Mouse (Mus musculus) heart, embryonic 14.5 days (tissue): ENCODE data around the gene Mpeg1. TPM values are rescaled to one million over a fixed set of nuclear protein-coding genes. Genes with fewer than 3 reads are reported as not detected.

Experiments used
- ATAC-seq: fragments of 200-750 bp; cut with Nextera tagmentation; 2 replicates; pipeline ENCODE4 v1.8.0; 2017; ENCODE audit warnings: low read depth, moderate TSS enrichment; ENCODE audit not compliant: insufficient number of reproducible peaks, insufficient read depth, low FRiP score
- H3K27ac ChIP-seq, 2 experiments: fragments of 200-500 bp in 1 of 2; fragments of 300-500 bp in 1 of 2; sonication (generic) in 1 of 2; replicated peaks in 1 of 2; 2 replicates each; pipeline ENCODE4 v1.5.1; 2012 to 2014; ENCODE audit warnings: low read depth in 2 of 2, low read length in 2 of 2, control low read depth in 1 of 2, mild to moderate bottlenecking in 1 of 2, mixed read lengths in 1 of 2; ENCODE audit not compliant: control insufficient read depth in 1 of 2, insufficient read depth in 1 of 2
- H3K27me3 ChIP-seq: fragments of 300-500 bp; sonication (generic); 2 replicates; pipeline ENCODE4 v1.6.1; 2014; ENCODE audit warnings: mild to moderate bottlenecking, low read length, control low read depth; ENCODE audit not compliant: control insufficient read depth, insufficient read depth
- H3K36me3 ChIP-seq: fragments of 300-500 bp; sonication (generic); 2 replicates; pipeline ENCODE4 v1.6.1; 2014; ENCODE audit warnings: mild to moderate bottlenecking, control low read depth, low read length, mixed read lengths; ENCODE audit not compliant: control insufficient read depth, insufficient read depth
- H3K4me1 ChIP-seq, 2 experiments: fragments of 200-500 bp in 1 of 2; fragments of 300-500 bp in 1 of 2; sonication (generic) in 1 of 2; 2 replicates each; pipeline ENCODE4 v1.6.1; 2012 to 2014; ENCODE audit warnings: low read length in 2 of 2, control low read depth in 1 of 2, mixed read lengths in 1 of 2; ENCODE audit not compliant: control insufficient read depth in 2 of 2, insufficient read depth in 2 of 2
- H3K4me2 ChIP-seq: fragments of 300-500 bp; sonication (generic); 2 replicates; pipeline ENCODE4 v1.6.1; 2014; ENCODE audit warnings: mild to moderate bottlenecking, low read length
- H3K4me3 ChIP-seq, 2 experiments: fragments of 200-500 bp in 1 of 2; fragments of 300-500 bp in 1 of 2; sonication (generic) in 1 of 2; 2 replicates each; pipeline ENCODE4 v1.5.1; 2012 to 2014; ENCODE audit warnings: low read length in 2 of 2, mild to moderate bottlenecking in 2 of 2, control low read depth in 1 of 2, low read depth in 1 of 2, moderate library complexity in 1 of 2; ENCODE audit not compliant: control insufficient read depth in 1 of 2, insufficient read depth in 1 of 2
- H3K9ac ChIP-seq: fragments of 300-500 bp; sonication (generic); 2 replicates; pipeline ENCODE4 v1.6.1; 2014; ENCODE audit warnings: mild to moderate bottlenecking, low read length
- H3K9me3 ChIP-seq: fragments of 300-500 bp; sonication (generic); 2 replicates; pipeline ENCODE4 v1.6.1; 2016; ENCODE audit warnings: low read length, control low read depth; ENCODE audit not compliant: control insufficient read depth
- WGBS: fragments of 180-500 bp; shearing (Covaris S2); extraction: QIAGEN DNeasy Blood & Tissue Kit; methylation state at CpG from one replicate; pipeline ENCODE4 v1.1.7; 2014; 5-methylcytosine and 5-hydroxymethylcytosine counted together
- polyA plus RNA-seq: library from polyadenylated mRNA; unstranded; fragments of >200 nt; fragmentation: Nextera tagmentation; extraction: Ambion mirVana; gene quantifications from 2 replicates; pipeline ENCODE4 v1.2.1, GENCODE M21; 2014

The Mpeg1 gene
- polyA plus RNA-seq, 1 experiment from 2014 or later: 0.95 TPM

GRCm38 (mm10) chr19:12475380-12476250 lies 15.0 kb downstream of the Mpeg1 start:
- H3K27ac ChIP-seq: peak overlapping the region; percentile 52 to 66
- peak; percentile 97 for ATAC-seq
- no peaks in the 10 kb centered on the region for H3K27me3 ChIP-seq
- H3K4me1 ChIP-seq: peaks cover 8 to 10% of the 10 kb centered on the region in 2 experiments; a peak in 3 of 4 replicates
- H3K4me2 ChIP-seq: peak overlapping the region; percentile 31
- no peak overlapping the region for H3K4me3 ChIP-seq
- no peaks in the 10 kb centered on the region for H3K9me3 ChIP-seq
- peak overlapping the region; percentile 31; the same call in 1 of the 2 replicates for H3K9ac ChIP-seq
- no peaks in the 10 kb centered on the region for H3K36me3 ChIP-seq
- WGBS: 53% methylated on average over 15 of the region's 15 CpGs

DNA sequence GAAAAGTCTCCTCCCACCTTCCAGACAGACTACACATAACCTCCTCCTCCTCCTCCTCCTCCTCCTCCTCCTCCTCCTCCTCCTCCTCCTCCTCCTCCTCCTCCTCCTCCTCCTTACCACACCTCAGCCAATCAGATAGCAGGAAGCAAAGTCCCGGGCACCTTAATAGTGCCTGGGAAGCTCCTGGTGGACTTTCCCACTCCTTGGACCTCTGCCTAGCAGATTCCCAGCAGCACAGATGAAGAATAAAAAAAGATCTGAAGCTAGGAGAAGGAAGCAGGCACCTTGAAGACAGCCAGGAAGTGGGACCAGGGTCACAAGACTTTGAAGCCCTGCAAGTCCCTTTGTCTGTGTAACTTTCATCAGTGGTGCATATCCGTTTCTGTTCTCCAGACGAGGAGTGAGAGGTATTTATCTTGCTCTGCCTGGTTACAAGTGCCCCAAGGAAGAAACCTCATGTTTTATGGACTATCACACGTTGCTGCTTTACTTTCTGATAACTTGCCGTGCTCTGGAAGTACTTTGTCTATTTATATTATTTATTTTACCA lies 16.2 kb downstream of the Mpeg1 start:
- H3K4me2 ChIP-seq: no peak overlapping the region
- no peak for ATAC-seq
- H3K27me3 ChIP-seq: no peaks in the 10 kb centered on the region
- 34% methylated on average over 5 of the region's 5 CpGs for WGBS
- H3K36me3 ChIP-seq: no peaks in the 10 kb centered on the region
- peaks cover 8% of the 10 kb centered on the region in 2 experiments; a peak in 3 of 4 replicates for H3K4me1 ChIP-seq
- H3K27ac ChIP-seq: no peak overlapping the region
- no peaks in the 10 kb centered on the region for H3K9me3 ChIP-seq
- H3K4me3 ChIP-seq: no peak overlapping the region
- no peak overlapping the region for H3K9ac ChIP-seq

DNA sequence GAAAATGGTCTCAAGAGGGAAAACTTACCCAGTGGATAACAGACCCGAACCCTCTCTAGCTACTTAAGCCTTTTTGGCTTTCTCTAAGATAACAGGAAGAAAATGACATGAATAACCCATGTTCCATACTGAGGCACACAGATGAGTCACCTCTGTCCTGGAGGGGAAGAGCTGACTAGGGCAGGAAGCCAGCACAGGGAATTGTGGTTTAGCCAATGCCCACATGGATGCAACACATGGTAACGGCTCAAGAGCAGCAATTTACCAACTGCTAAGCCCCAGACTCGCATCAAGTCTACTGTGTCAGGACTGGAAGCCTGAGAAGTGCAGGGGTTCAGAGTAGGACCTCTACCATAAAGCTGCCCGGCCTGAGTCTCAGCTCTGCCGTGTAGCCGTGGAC lies 17.8 kb downstream of the Mpeg1 start:
- WGBS: 84% methylated on average over 6 of the region's 6 CpGs
- H3K36me3 ChIP-seq: no peaks in the 10 kb centered on the region
- H3K4me3 ChIP-seq: no peak overlapping the region
- ATAC-seq: no peak
- peaks cover 8% of the 10 kb centered on the region in 2 experiments; a peak in 3 of 4 replicates for H3K4me1 ChIP-seq
- no peaks in the 10 kb centered on the region for H3K27me3 ChIP-seq
- H3K27ac ChIP-seq: no peak overlapping the region
- no peak overlapping the region for H3K4me2 ChIP-seq
- H3K9me3 ChIP-seq: no peaks in the 10 kb centered on the region
- H3K9ac ChIP-seq: no peak overlapping the region

- 38% methylated on average over 4 of the region's 4 CpGs for whole genome bisulfite sequencing
- H3K9ac ChIP-seq: no peak overlapping the region
- H3K36me3 ChIP-seq: no peaks in the 10 kb centered on the region
- no peak for ATAC-seq
- H3K9me3 ChIP-seq: no peaks in the 10 kb centered on the region
- H3K4me1 ChIP-seq: peaks cover 8 to 17% of the 10 kb centered on the region in 2 experiments; a peak in 3 of 4 replicates
- no peak overlapping the region for H3K4me2 ChIP-seq
- H3K27ac ChIP-seq: 0 out of 4 replicates have a peak overlapping the region, but pooled peaks of 1 of the 2 experiments have one; percentile 17
- no peak overlapping the region for H3K4me3 ChIP-seq
- no peaks in the 10 kb centered on the region for H3K27me3 ChIP-seq
Measured at GRCm38 (mm10) chr19:12483782-12484181, 23.2 kb downstream of the Mpeg1 start.

DNA sequence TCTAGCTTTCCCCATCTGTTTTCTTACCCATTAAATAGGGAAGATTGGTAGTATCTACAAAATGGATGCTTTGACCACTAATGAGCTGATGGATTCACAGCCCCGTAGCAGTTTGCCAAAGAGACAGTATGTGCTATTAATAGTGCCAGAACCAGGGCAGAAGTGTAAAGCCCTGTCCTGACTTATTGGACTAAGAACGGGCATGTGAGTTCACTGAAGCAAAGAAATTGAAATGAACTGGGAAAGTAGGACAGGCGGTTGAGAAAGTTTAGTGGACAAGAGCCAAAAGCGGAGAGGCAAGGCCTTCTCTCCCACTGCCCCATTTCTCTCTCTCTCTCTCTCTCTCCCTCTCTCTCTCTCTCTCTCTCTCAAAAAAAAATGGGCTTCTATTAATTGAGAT lies 23.6 kb downstream of the Mpeg1 start:
- ATAC-seq: no peak
- Histone ChIP-seq H3K27me3 (no peaks in the 10 kb centered on the region), H3K4me1 (peaks cover 8 to 17% of the 10 kb centered on the region in 2 experiments; a peak in 3 of 4 replicates), H3K4me2 (no peak overlapping the region), H3K27ac (no peak overlapping the region), H3K9ac (no peak overlapping the region), H3K4me3 (no peak overlapping the region), H3K9me3 (no peaks in the 10 kb centered on the region), H3K36me3 (no peaks in the 10 kb centered on the region)
- WGBS: 62% methylated on average over 4 of the region's 4 CpGs

DNA sequence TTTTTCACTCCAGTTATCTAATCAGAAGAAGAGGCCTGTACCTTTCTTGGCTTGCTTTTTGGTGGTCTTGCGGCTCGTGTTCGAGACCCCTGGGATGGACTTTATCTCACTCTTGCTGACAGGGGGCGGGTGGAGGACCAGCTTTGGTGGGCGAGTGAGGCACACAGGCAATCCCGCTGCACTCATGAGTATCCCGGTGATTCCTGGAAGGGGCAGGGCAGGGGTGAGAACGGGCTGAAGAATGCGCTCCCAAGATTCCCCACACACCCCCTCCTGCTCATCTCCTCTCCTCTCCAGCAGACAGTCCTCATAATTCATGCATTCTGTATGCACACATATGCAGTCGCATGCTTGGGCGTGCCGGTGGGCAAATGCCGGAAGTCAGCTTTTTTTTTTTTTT lies 24.6 kb downstream of the Mpeg1 start:
- Histone ChIP-seq H3K27me3 (no peaks in the 10 kb centered on the region), H3K9ac (no peak overlapping the region), H3K27ac (no peak overlapping the region), H3K36me3 (no peaks in the 10 kb centered on the region), H3K4me1 (peaks cover 8 to 17% of the 10 kb centered on the region in 2 experiments; a peak in 3 of 4 replicates), H3K4me2 (no peak overlapping the region), H3K4me3 (no peak overlapping the region), H3K9me3 (no peaks in the 10 kb centered on the region)
- ATAC-seq: no peak
- 42% methylated on average over 13 of the region's 13 CpGs for WGBS

DNA sequence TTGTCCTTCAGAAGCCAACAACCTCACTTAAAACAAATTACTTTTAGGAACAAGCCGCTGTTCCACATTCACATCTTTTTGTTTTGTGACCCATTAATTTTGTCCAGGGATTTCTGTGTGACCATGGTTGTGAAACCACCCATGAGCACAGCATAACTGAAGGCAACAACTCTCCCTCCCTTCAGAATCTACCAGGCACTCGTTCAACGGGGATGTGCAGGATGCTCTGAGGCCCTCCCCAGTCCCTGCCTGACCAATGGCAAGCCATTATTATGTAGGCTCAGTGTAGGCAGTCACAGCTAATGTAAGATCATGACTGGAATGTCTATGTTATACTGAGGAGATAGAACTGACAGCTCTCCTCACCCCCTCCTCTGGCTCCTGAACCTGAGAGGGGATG lies 25.1 kb downstream of the Mpeg1 start:
- Histone ChIP-seq H3K27me3 (no peaks in the 10 kb centered on the region), H3K9me3 (no peaks in the 10 kb centered on the region), H3K36me3 (no peaks in the 10 kb centered on the region), H3K27ac (no peak overlapping the region), H3K4me1 (peaks cover 8 to 17% of the 10 kb centered on the region in 2 experiments; a peak in 3 of 4 replicates), H3K4me2 (no peak overlapping the region), H3K9ac (no peak overlapping the region), H3K4me3 (no peak overlapping the region)
- WGBS: 50% methylated on average over 3 of the region's 3 CpGs
- no peak for ATAC-seq
